Mouse (Mus musculus): ENCODE data around the gene Prm2. TPM values are rescaled to one million over a fixed set of nuclear protein-coding genes. Genes with fewer than 3 reads are reported as not detected.

The Prm2 gene
- polyA plus RNA-seq, 1 experiment from 2014 or later = not detected

DNA sequence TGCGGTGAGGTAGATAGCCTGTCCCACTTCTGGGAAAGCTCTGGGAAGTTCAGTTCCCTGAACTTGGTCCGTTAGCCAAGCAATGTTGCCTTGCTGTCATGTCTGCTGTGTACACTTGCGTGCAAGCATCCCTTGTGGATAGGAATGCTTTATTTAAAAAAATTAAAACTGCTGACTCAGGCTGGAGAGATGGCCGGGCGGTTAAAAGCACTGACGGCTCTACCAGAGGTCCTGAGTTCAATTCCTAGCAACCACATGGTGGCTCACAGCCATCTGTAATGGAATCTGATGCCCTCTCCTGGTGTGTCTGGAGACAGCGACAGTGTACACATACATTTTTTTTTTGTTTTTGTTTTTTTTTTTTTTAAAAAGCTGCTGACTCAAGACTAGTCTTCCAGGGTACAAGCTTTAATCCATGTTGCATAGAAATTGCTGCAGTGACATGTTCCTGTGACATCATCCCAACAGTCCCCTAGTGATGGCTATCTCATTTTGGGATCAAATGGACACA, 8.3 kb downstream of the Prm2 start:
- no peak for DNase-seq
- Histone ChIP-seq H3K27ac (ENCODE audit: low read depth) (no peak overlapping the region), H3K4me1 (ENCODE audit: insufficient read depth) (peaks cover 15% of the 10 kb centered on the region), H3K4me3 (ENCODE audit: low read depth, low read length) (no peak overlapping the region), H3K9me3 (ENCODE audit: low read depth, low read length) (no peaks in the 10 kb centered on the region), H3K36me3 (ENCODE audit: insufficient read depth) (no peaks in the 10 kb centered on the region), H3K27me3 (ENCODE audit: insufficient read depth, low read length) (no peaks in the 10 kb centered on the region), H3K9ac (no peak overlapping the region), H3K4me2 (no peak overlapping the region)
- no peak for ATAC-seq (ENCODE audit: insufficient read depth)
- 70% methylated on average over 7 of the region's 7 CpGs for WGBS
- no peak; the same call in 1 of the 2 replicates for TF ChIP-seq CTCF (IDR thresholded peaks at IDR 0.05; ENCODE audit: low read depth)

GRCm38 (mm10) chr16:10786782-10787547, 9.0 kb downstream of the Prm2 start:
- peaks cover 20% of the 10 kb centered on the region for H3K4me1 ChIP-seq (ENCODE audit: insufficient read depth)
- H3K4me2 ChIP-seq = peak overlapping the region; percentile 98
- H3K9ac ChIP-seq = no peak overlapping the region
- H3K27me3 ChIP-seq (ENCODE audit: insufficient read depth, low read length) = no peaks in the 10 kb centered on the region
- no peaks in the 10 kb centered on the region for H3K9me3 ChIP-seq (ENCODE audit: low read depth, low read length)
- DNase-seq (no peak), ATAC-seq (ENCODE audit: insufficient read depth) (no peak)
- H3K36me3 ChIP-seq (ENCODE audit: insufficient read depth) = no peaks in the 10 kb centered on the region
- H3K4me3 ChIP-seq (ENCODE audit: low read depth, low read length) = no peak overlapping the region
- no peak for TF ChIP-seq CTCF (IDR thresholded peaks at IDR 0.05; ENCODE audit: low read depth)
- 54% methylated on average over 4 of the region's 4 CpGs for whole genome bisulfite sequencing
- H3K27ac ChIP-seq (ENCODE audit: low read depth) = peak overlapping the region; percentile 98

DNA sequence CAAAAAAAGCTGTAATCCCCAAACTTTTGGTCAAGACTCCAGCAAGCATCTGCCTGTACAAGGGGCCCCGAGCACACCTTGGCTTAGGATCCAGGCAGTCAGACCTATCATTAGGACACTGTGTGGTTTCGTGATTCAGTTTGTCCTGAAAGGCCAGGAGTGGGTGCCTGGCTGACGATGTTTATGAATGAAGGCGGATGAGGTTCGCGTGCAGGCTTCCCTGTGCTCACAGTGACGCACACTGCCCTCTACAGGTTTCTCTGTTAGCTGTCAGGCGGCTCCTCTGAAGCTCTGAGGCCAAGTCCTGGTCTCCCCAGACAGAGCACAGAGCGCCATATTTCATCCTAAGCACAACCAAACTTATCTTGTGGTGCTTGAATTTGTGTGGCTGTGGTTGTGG, 9.6 kb downstream of the Prm2 start:
- Histone ChIP-seq H3K4me1 (ENCODE audit: insufficient read depth) (peaks cover 20% of the 10 kb centered on the region), H3K4me3 (ENCODE audit: low read depth, low read length) (peak overlapping the region; percentile 70), H3K27ac (ENCODE audit: low read depth) (peak overlapping the region; percentile 98), H3K4me2 (peak overlapping the region; percentile 98), H3K36me3 (ENCODE audit: insufficient read depth) (no peaks in the 10 kb centered on the region), H3K9me3 (ENCODE audit: low read depth, low read length) (no peaks in the 10 kb centered on the region), H3K9ac (peak overlapping the region; percentile 85), H3K27me3 (ENCODE audit: insufficient read depth, low read length) (no peaks in the 10 kb centered on the region)
- DNase-seq (peak; percentile 98), ATAC-seq (ENCODE audit: insufficient read depth) (peak; percentile 18)
- peak; percentile 89 for TF ChIP-seq CTCF (IDR thresholded peaks at IDR 0.05; ENCODE audit: low read depth)
- WGBS = 4% methylated on average over 9 of the region's 9 CpGs

GRCm38 (mm10) chr16:10785371-10786231, 10.3 kb downstream of the Prm2 start, which contains the start of gene Socs1:
Gene Socs1, minus strand, starts transcription at chr16:10785536.
- H3K4me2 ChIP-seq = peak within 1 kb of the TSS; percentile 98
- H3K27me3 ChIP-seq (ENCODE audit: insufficient read depth, low read length) = no peaks in the 10 kb centered on the region
- WGBS = under 1% methylated on average over 57 of the region's 59 CpGs
- H3K4me1 ChIP-seq (ENCODE audit: insufficient read depth) = peaks cover 21% of the 10 kb centered on the region
- H3K4me3 ChIP-seq (ENCODE audit: low read depth, low read length) = peak within 1 kb of the TSS; percentile 70
- peak within 1 kb of the TSS; percentile 85 for H3K9ac ChIP-seq
- peak; percentile 96 for DNase-seq
- ATAC-seq (ENCODE audit: insufficient read depth) = peak; percentile 87
- H3K36me3 ChIP-seq (ENCODE audit: insufficient read depth) = no peaks in the 10 kb centered on the region
- H3K27ac ChIP-seq (ENCODE audit: low read depth) = peak within 1 kb of the TSS; percentile 98
- no peaks in the 10 kb centered on the region for H3K9me3 ChIP-seq (ENCODE audit: low read depth, low read length)
- no peak for TF ChIP-seq CTCF (IDR thresholded peaks at IDR 0.05; ENCODE audit: low read depth)

DNA sequence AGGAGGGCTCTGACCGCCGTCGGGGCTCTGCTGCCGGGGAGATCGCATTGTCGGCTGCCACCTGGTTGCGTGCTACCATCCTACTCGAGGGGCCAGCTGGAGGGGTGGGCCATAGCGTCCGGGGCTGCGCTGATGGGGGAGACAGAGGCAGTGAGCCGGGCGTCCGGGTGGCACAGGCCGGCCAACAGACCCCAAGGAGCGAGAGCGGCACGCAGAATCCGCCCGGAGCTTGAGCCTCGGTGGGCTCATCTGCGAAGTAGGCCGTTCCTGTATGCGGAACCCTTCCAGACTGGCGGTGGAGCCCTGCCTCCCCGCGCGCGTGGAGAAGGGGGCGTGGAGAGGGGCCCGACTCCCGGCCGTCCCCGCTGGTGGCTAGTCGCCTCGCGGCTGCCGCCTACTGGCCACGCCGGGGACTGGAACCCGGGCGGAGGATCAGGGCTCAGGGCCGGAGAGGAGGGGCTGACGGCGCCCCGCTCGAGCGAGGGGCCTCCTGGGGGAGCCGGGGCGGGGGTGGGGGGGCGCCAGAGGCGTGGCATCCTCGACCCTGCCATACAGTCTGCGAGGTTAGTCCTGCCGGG, 11.1 kb downstream of the Prm2 start:
- H3K9me3 ChIP-seq (ENCODE audit: low read depth, low read length) = no peaks in the 10 kb centered on the region
- DNase-seq = peak; percentile 96
- under 1% methylated on average over 52 of the region's 55 CpGs for WGBS
- H3K4me1 ChIP-seq (ENCODE audit: insufficient read depth) = peaks cover 23% of the 10 kb centered on the region
- no peaks in the 10 kb centered on the region for H3K27me3 ChIP-seq (ENCODE audit: insufficient read depth, low read length)
- H3K4me2 ChIP-seq = peak overlapping the region; percentile 98
- peak; percentile 86 for ATAC-seq (ENCODE audit: insufficient read depth)
- peak overlapping the region; percentile 85 for H3K9ac ChIP-seq
- TF ChIP-seq CTCF (IDR thresholded peaks at IDR 0.05; ENCODE audit: low read depth) = peak; percentile 80
- peak overlapping the region; percentile 98 for H3K27ac ChIP-seq (ENCODE audit: low read depth)
- H3K4me3 ChIP-seq (ENCODE audit: low read depth, low read length) = peak overlapping the region; percentile 70
- H3K36me3 ChIP-seq (ENCODE audit: insufficient read depth) = no peaks in the 10 kb centered on the region

GRCm38 (mm10) chr16:10783883-10784792, 11.8 kb downstream of the Prm2 start:
- DNase-seq = peak; percentile 79
- H3K4me2 ChIP-seq = peak overlapping the region; percentile 98
- H3K27me3 ChIP-seq (ENCODE audit: insufficient read depth, low read length) = no peaks in the 10 kb centered on the region
- under 1% methylated on average over 81 of the region's 81 CpGs for WGBS
- no peaks in the 10 kb centered on the region for H3K36me3 ChIP-seq (ENCODE audit: insufficient read depth)
- H3K27ac ChIP-seq (ENCODE audit: low read depth) = peak overlapping the region; percentile 98
- H3K9ac ChIP-seq = peak overlapping the region; percentile 85
- H3K4me1 ChIP-seq (ENCODE audit: insufficient read depth) = peaks cover 23% of the 10 kb centered on the region
- ATAC-seq (ENCODE audit: insufficient read depth) = 0 out of 2 replicates have a peak, but pooled peaks have one; percentile 1
- TF ChIP-seq CTCF (IDR thresholded peaks at IDR 0.05; ENCODE audit: low read depth) = peak; percentile 20; the same call in 1 of the 2 replicates
- H3K9me3 ChIP-seq (ENCODE audit: low read depth, low read length) = no peaks in the 10 kb centered on the region
- peak overlapping the region; percentile 70 for H3K4me3 ChIP-seq (ENCODE audit: low read depth, low read length)
